Mouse (Mus musculus) retina, embryonic 14.5 days (tissue): ENCODE data around the gene Crocc2.

Experiments
- DNase-seq: peaks from one replicate; pipeline ENCODE4 v3.0.0-alpha.2; 2015; ENCODE audit warnings: low spot score

Crocc2 gene

GRCm38 (mm10) chr1:93168295-93168775 lies at the start of gene Crocc2:
Gene Crocc2 (plus strand): TSS chr1:93168725.
- DNase-seq, result peak; percentile 64

- peak; percentile 46 for DNase-seq
Measured at GRCm38 (mm10) chr1:93118816-93119215, 49.7 kb upstream of the Crocc2 start.

GRCm38 (mm10) chr1:93123179-93123854 lies 45.2 kb upstream of the Crocc2 start:
- DNase-seq, result no peak

- no peak for DNase-seq
Measured at GRCm38 (mm10) chr1:93124066-93124465, 44.5 kb upstream of the Crocc2 start.

GRCm38 (mm10) chr1:93125256-93125655 lies 43.3 kb upstream of the Crocc2 start:
- DNase-seq, result no peak

GRCm38 (mm10) chr1:93128209-93128608 lies 40.3 kb upstream of the Crocc2 start:
- no peak for DNase-seq

- peak; percentile 87 for DNase-seq
Measured at GRCm38 (mm10) chr1:93128710-93129349, 39.7 kb upstream of the Crocc2 start.

- no peak for DNase-seq
Measured at GRCm38 (mm10) chr1:93130242-93130983, 38.1 kb upstream of the Crocc2 start.

- no peak for DNase-seq
Measured at GRCm38 (mm10) chr1:93132676-93133075, 35.8 kb upstream of the Crocc2 start.

- DNase-seq, result no peak
Measured at GRCm38 (mm10) chr1:93135036-93135526, 33.4 kb upstream of the Crocc2 start, which contains the start of gene Agxt. Gene Agxt (plus strand): TSS chr1:93135240.

- no peak for DNase-seq
Measured at GRCm38 (mm10) chr1:93138534-93138933, 30.0 kb upstream of the Crocc2 start.

- no peak for DNase-seq
Measured at GRCm38 (mm10) chr1:93139713-93140112, 28.8 kb upstream of the Crocc2 start.

- DNase-seq, result no peak
Measured at GRCm38 (mm10) chr1:93142871-93143270, 25.7 kb upstream of the Crocc2 start.

GRCm38 (mm10) chr1:93144176-93144575 lies 24.3 kb upstream of the Crocc2 start:
- no peak for DNase-seq

GRCm38 (mm10) chr1:93150907-93151661 lies 17.4 kb upstream of the Crocc2 start:
- no peak for DNase-seq

GRCm38 (mm10) chr1:93157566-93157965 lies 11.0 kb upstream of the Crocc2 start:
- DNase-seq, result no peak

- no peak for DNase-seq
Measured at GRCm38 (mm10) chr1:93158916-93159315, 9.6 kb upstream of the Crocc2 start.

GRCm38 (mm10) chr1:93159566-93160500 lies 8.7 kb upstream of the Crocc2 start:
- no peak for DNase-seq

- no peak for DNase-seq
Measured at GRCm38 (mm10) chr1:93160501-93161133, 7.9 kb upstream of the Crocc2 start, which contains the start of gene 2310007B03Rik. Gene 2310007B03Rik (minus strand): TSS chr1:93160948.

- DNase-seq, result no peak
Measured at GRCm38 (mm10) chr1:93161350-93161749, 7.2 kb upstream of the Crocc2 start.
